Mouse (Mus musculus) left cerebral cortex, postnatal 10 days (tissue): Measurements from ENCODE around the gene Caln1. TPM values are rescaled to one million over a fixed set of nuclear protein-coding genes. Genes with fewer than 3 reads are reported as not detected.

ENCODE experiments used
- DNase-seq, 2 experiments: peaks; one replicate each; pipeline ENCODE4 v3.0.0; 2021 to 2022; ENCODE audit warnings: low spot score in 2 of 2, mixed read lengths in 1 of 2; ENCODE audit errors: extremely low spot score in 1 of 2
- intact Hi-C: fragments of 180-260 bp; cut with DNase I; formaldehyde crosslinking; loops from one replicate; pipeline ENCODE4 v1.15.1; 2025
- total RNA-seq, 2 experiments: library from RNA; stranded (reverse); gene quantifications; 2 replicates each; pipeline ENCODE4 v1.2.3; 2021

The Caln1 gene
- 100 to 1,000 TPM; 174 to 184 TPM for total RNA-seq

DNA sequence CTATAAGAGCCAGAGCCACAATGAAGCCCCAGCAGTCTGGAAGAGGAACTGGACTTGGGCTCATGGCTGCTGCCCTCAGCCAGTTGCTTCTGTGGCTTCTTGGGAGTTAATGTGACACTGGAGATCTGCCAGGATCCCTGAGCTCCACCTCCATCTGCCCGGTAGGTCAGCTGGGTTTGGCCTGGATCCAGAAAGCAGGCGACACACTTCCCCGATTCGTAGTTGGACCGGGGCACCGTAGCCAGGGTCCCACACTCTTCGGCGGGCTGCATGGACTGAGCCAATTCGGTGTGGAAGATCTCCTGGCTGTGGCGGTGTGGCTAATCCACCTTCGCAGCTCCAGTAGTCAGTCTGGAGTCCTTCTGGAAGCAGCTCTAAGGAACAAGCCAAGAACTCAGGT, at the start of gene Caln1:
TSS of gene Caln1 (plus strand) at position 219 of the 400 bp plus-strand sequence.
- DNase-seq = peak in 1 of 2 experiments; percentile 34
- intact Hi-C loops = no loop called here

DNA sequence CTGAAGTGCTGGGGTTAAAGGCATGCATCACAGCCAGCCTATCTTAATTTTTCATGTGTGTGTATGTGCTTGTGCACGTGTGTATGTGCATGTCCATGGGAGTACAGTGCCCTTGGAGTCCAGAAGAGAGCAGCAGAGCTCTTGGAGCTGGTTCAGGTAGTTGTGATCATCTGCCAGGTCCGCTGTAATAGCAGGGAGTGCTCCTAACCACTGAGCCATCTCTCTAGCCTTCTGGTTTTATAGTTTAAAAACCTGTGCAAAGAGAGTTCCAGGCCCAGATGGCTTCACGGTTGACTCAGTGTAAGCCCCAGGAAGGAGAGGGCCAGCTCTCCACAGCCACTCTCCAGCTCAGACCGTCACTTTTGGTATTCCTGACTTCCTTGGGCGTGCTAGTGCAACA, 49.5 kb upstream of the Caln1 start:
- intact Hi-C loops = no loop called here
- no peak for DNase-seq

DNA sequence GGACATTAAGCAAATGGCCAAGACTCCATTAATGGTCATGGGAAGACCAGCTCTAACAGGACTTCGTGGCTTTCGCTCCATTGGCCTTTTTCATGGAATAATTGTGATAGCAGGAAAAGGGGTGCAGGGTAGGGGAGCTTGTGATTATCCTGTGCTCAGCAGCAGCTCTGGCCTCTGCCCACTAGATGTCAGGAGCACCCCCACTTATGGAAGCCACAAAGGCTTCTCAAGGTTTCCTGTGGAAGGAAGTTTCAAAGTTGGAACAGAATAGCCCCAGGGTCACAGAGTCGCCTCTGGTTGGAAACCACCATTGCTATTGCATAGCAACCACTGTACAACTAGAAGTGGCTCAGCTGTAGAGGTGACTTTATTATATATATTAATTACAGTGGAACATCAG, 48.8 kb upstream of the Caln1 start:
- DNase-seq = peak in 1 of 2 experiments; percentile 55
- intact Hi-C loops = no loop called here

DNA sequence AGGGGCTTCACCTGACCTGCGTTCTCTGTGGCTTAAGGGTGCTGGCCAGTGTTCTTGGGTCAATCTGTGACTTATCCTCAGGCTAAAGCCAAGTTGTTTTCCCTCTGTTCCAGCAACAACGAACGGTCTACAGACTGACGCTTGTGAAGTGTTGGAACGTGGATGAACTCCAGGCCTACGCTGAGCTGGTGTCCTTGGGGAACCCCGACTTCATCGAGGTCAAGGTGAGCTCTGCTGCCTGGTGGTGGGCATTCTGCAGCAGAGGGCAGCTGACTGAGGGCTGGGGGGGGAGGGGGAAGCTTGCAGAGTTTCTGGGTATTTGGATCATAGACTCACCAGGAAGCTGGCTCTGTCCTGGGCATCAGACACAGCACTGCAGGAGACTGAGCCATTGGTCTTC, 43.8 kb upstream of the Caln1 start:
- no peak for DNase-seq

DNA sequence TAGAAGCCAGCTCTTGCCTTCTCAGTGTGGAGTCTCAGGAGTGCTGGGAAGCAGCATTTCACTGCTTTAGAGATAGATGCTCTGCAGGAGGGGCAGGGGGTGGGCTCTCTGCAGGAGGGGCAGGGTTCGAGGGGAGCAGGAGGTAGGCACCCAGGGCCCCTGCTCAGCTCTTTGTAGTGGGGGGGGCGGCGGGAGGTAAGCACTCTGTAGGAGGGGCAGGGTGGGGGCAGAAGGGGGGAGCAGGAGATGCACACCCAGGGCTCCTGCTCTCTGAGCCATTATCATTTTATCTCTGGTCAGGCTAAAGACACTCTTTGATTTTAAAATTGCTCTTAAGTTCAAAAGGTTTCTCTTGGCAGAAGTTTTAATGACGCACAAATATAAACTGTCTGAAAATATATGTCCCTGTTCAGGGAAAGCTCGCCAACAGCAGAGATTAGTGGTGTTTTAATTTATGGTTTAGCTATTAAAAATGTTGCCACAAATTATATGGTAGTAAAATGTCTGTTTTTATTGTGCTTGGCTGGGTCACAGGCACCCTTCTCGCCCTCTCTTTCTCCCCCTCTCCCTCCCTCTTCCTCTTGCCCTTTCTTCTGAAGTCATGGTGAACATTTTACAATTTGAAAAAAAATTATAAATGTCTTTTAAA, 41.5 kb upstream of the Caln1 start:
- intact Hi-C loops = no loop called here
- DNase-seq = no peak

More for the DNA sequence above, 43.8 kb upstream of the Caln1 start:
- intact Hi-C loops = no loop called here

DNA sequence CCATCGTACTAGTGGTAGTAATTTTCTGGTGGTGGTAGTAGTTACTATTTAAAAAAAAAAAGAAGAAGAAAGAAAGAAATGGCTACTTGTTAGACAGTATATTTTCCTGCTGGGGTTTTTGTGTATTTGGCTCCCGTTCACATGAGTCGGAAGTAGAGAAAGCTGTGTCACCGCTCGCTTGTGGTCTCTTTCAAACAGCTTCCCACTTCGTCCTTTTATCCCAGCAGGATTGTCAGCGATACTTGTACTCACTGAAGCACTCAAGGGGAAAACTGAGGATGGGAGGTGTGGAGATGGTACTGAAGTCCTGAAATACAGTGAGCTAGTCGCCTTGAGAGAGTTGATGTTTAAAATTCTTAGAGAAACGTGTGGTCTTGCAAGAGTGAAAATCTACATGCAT, 40.9 kb upstream of the Caln1 start:
- intact Hi-C loops = no loop called here
- no peak for DNase-seq

DNA sequence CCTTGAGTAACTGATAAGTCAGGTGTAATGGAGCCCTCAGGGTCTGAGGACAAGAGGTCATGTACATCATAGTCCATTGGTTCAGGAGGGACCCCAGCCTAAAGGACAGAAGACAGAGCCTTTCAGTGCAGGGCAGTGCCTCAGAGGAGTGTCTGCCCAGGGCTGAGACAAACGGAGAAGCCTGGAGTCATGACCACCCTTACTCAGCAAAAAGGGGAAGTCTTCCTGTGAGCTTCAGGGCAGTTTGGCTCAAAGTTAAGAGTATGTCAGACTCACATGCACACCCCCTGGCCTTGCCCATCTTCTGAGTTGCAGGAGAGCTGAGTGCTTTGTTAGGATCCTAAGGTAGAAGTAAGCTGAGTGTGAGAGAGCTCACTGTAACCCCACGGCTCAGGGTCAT, 39.4 kb upstream of the Caln1 start:
- intact Hi-C loops = no loop called here

DNA sequence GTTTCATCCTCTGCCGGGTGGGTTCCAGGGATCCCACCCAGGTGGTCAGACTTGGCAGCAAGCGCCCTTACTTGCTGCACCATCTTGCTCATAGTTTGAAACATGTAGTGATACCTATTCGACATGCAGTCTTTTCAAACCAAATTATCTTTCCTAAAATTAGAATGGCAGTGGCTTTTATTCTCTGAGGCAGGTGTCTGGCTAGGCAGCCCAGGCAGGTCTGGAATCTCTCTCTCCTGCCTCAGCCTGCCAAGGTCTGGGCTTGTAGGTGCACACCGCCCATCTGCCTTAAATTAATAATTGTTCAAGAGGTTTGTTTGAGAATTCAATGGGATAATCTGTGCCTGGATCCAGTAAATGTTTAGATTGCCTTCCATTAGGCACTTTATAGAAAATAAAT, 38.5 kb upstream of the Caln1 start:
- DNase-seq = no peak
- intact Hi-C loops = no loop called here

More for the DNA sequence above, 39.4 kb upstream of the Caln1 start:
- DNase-seq = no peak

DNA sequence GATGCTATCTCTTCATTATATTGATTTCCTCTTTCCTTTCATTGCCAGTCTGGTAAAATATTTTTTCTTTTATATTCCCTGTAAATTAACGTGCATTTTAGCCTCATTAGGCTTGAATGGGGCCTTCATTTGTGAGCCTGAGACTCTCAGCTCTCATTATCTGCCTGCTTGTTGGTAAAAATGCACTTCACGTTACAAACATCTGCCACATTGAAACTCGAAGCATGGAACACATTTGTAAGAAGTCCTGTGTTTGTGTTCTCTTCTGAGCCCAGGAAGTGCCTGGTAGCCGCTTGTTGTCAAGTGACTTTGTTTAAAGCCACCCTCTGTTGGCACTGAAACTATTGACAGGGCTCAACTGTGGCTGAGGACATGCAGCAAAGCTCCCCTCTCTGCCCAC, 38.0 kb upstream of the Caln1 start:
- intact Hi-C loops = no loop called here

DNA sequence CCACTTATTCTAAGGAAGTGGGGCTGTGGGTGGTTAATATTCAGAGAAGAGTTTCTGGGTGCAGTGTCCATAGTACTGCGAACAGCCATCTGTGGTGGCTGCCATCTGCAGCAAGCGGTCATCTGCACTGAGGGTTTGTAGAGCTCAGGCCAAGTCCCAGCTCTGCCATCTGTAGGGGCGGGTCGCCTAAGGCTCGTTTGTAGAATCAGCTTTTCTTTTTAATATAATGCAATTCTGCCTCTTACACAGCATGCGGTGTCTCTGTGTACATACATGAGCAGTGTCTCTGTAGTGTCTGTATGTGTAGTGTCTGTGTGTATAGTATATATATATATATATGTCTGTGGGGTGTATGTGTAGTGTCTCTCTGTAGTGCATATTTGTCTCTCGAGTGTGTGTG, 35.7 kb upstream of the Caln1 start:
- DNase-seq = no peak
- intact Hi-C loops = no loop called here

More for the DNA sequence above, 38.0 kb upstream of the Caln1 start:
- no peak for DNase-seq

DNA sequence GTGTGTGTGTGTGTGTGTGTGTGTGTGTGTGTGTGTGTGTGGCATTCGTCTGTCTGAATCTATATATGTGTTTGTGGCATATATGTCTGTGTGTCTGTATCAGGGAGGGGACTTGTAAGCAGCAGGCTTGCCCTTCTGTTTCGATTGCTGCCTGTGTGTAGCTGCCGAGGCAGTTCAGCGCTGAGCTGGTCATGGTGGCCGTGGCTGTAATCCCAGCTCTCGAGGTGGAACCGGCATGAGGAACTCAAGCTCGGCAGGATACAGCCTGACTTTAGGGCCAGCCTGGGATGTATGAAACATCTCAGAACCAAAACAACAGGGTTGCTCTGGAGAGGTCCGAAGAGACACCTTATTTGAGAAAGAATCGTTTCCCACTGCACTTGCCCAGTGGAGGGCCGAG, 35.3 kb upstream of the Caln1 start:
- DNase-seq = no peak

DNA sequence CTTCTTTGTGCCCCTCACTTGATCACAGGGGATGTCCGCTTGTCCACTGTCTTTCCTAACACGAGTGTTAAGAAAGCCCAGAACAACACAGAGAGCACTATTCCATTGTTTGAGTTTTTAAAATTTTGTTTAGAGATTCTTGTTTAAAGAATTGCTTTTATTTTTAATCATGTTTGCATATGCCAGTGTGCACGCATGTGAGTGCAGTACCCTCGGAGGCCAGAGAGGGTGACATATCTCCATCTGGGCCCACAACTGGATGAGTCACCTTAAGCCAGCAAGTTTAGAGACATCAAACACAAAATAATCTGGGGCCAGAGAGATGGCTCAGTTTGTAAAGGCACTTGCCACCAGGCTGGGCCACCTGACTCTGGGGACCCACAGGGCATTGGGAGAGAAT, 33.8 kb upstream of the Caln1 start:
- intact Hi-C loops = no loop called here
- no peak for DNase-seq

More for the DNA sequence above, 35.3 kb upstream of the Caln1 start:
- intact Hi-C loops = no loop called here

DNA sequence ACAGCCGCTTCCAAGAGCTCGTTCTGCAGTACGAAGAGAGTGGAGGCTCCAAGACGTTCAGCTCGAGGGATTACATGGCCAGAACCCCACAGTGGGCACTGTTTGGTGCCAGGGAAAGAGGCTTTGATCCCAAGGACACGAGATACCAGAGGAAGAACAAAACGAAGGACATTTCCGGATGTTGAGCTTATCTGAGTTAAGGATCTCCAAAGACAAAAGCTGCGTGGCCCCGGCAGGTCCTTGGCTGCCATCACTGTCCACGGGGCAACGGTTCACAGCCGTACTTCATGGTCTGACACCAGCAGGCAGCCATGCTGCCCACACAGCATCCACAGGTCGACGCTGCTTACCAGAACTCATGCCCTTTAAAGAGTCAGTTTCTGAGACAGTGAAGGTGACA, 28.6 kb upstream of the Caln1 start:
- DNase-seq = no peak
- intact Hi-C loops = no loop called here

DNA sequence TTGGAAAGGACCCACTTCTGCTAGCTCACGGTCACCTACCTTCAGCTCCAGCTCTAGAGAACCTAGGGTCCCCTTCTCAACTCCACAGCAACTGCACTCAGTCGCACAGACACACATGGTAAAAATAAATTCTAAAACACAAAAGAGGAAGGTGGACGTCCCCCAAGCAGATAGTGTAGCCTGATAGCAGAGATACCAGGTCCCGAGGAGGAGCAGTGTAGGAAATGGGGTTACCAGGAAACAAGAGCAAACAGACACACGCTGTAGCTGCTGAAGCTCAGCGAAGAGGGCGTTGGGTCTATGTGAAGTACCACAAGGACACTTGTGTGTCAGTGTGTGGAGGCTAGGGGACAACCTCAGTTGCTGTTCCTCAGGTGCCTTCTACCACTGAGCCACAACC, 24.3 kb upstream of the Caln1 start:
- intact Hi-C loops = no loop called here
- DNase-seq = no peak

DNA sequence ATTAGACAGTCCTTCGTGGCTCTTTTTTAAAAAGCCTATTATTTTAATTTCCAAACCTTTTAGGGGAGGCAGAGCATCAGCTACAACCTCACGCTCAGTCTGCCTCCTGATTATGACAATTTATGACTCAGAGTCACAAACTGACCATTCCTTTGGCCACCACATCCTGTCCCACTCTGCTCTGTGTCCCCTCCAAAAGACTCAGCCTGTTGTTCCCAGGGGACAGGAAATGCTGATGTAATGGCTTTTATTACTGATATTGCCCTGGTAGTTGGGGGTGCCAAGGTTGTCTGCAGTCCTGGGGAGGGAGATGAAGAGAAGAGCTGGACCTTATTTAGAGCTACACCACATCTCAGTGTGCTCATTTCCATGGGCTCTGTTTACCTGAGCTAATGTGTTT, 23.4 kb upstream of the Caln1 start:
- no peak for DNase-seq
- intact Hi-C loops = no loop called here

DNA sequence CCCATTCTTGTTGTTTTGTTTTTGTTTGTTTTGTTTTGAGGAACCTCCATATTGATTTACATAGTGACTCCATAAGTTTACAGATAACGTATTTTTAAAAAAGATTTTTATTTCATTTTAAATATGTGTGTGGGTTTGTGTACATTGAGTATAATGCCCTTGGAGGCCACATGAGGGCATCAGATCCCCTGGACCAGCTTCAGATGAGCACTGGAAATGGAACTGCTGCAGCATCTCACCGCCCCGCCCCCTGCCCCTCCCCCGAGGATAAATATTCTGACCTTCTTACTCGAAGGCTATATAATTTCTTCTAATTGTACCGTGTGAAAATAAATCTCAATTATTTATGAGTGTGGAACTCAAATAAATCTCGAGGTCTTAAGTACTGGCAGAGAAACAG, 14.0 kb upstream of the Caln1 start:
- no peak for DNase-seq
- intact Hi-C loops = no loop called here

DNA sequence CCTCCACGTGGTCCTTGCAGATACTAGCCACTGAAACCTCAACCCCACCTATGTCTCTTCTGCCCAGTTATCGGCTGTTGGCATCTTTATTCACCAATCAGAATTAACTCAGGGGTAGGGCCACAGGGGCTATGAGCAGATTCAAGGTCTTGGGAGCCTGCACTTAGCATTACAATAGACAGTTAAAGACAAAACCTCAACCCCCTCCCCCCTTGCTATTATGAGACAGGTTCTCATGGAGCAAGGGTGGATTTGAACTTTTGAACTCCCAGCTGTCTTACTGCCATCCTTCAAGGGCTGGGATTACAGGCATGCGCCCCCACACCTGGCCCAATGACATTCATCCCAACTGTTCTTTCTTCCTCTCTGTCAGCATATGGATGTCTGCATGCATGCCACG, 6.1 kb upstream of the Caln1 start:
- intact Hi-C loops = no loop called here
- DNase-seq = no peak

DNA sequence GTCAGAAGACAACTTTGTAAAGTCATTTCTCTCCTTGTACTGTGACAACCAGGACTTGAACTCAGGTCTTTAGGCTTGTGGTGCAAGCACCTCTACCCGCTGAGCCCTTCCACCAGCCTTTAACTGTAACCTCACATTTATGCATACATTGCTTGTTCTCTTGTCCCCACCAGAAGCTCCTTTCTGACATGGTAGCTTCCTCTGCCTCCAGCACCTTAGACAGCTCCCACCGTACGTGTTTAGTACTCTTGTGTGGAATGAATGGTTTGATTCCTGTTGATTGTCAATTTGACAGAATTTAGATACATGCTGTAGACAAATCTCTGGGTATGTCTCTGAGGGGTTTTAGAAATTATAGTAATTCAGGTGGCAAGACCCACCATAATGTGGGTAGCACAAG, 5.5 kb upstream of the Caln1 start:
- DNase-seq = no peak
- intact Hi-C loops = no loop called here

DNA sequence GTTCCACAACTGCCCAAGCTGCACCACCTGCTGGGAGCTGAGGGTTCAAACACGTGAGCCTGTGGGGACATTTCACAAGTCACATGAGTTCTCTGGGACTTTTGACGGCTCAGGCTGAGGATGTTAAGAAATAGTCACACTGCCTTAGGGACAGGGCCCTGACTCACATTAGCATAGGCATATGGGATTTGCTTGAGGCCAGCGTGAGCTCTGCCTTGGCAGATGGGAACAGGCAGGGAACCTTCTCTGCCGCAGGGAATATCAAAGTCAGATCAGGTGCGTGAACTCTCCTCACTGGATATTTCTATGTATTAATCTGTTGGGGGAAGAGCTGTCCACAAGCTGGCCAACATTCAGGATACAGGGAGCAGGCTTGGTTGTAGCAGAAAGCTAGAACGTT, 1.0 kb upstream of the Caln1 start:
- no peak for DNase-seq
- intact Hi-C loops = no loop called here

DNA sequence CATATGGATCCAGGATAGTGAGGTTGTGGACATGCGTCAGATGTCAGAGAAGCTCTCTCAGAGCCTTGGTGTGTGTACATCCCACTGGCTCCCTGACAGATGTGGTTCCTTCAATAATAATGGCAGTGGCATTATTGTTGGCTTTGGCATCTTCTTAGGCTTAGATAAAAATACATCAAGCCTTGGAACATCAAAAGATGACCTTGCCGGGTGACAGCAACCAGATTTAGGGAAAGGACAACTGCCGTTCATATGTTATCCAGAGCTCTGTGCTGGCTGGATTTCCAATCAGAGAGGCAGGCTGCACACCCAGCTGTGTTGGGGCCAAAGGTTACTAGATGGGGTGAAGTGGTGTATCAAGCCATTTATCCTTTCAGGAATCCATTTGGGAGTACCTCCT, 6.2 kb downstream of the Caln1 start:
- DNase-seq = no peak
- intact Hi-C loops = no loop called here

DNA sequence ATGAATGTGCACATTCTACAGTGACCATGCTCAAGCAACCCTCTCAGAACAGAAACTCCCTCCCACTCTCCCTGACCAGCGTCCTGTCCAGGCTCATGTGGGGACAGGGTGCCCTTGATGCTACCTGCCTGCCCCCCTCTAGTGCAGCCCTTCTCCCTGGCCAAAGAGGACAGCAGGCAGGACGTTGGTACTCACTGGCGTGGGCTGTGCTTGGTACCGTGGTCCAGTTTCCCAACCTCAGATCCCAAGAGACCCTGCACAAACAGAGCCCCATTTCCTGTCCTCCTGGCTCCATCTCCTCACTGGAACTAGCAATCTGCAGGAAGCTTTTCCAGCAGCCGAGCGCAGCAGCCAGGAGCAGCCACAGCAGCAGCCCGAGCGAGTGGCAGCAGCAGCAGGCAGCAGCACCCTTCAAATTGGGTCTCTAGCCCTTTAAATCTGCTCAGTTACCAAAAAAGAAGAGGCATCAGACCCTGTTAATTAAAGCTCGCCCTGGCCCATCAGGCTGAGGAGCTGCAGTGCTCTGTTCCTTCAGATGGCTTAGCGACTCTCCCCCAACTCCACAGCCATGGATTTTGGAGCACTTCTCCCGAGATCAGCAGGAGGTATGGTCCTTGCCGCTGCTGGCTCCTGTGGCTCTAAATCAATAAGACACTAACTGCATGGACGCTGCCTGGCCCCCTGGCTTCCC, 15.1 kb downstream of the Caln1 start, which contains the start of gene A330070K13Rik:
TSS of gene A330070K13Rik (minus strand) at position 410 of the 691 bp plus-strand sequence.
- intact Hi-C loops = no loop called here
- DNase-seq = peak; percentile 20 to 43
